In the genomic region with DNA sequence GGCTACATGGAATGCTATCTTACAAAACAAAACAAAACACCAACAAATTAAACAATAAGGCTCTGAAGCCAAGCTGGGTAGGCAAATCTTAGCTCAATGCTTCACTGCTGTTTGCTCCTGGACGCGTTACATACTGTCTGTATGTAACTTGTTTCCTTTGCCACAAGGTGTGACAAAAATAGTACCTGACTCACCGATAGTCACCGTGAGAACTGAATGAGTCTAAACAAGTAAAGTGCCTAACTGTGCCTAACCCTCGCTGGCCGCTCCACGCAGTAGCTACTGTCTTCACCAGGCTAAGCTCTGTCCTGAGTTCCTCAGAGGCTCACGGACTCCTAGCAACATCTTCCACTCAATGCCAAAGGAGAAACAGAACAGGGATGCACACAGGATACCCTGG, we compare ENCODE assay signal across 9 mouse cellular contexts. TPM values are rescaled to one million over a fixed set of nuclear protein-coding genes. Genes with fewer than 3 reads are reported as not detected.
DNase-seq lines count a peak whose midpoint lies in the region; ATAC-seq and TF ChIP-seq lines count a peak whose summit lies in the region.
"Had no signal": no experiment of that assay in that cellular context is flagged by ENCODE, and none has a peak within 500 bp of the region (broad histone marks: within the 10 kb centered on the region; RNA-seq: fewer than 3 reads in every experiment).

No protein-coding gene starts in this region.

- no peak for ATAC-seq in kidney, postnatal 0 days (replicated peaks; ENCODE audit: low FRiP score, low read depth)
- no peak for ATAC-seq in forebrain, postnatal 0 days
- ATAC-seq in hindbrain, embryonic 16.5 days: no peak
- ATAC-seq in neural tube, embryonic 15.5 days (ENCODE audit: low FRiP score): no peak
- ATAC-seq: Patski had no signal

- no peak overlapping the region for H3K27ac ChIP-seq in kidney, postnatal 0 days
- no peak overlapping the region for H3K27ac ChIP-seq in forebrain, postnatal 0 days (ENCODE audit: low read depth, low read length)
- no peak overlapping the region for H3K27ac ChIP-seq in hindbrain, embryonic 16.5 days (ENCODE audit: low read depth, low read length)
- H3K27ac ChIP-seq in neural tube, embryonic 15.5 days (replicated peaks): 0 out of 2 replicates have a peak overlapping the region, but pooled peaks have one; percentile 33

- TF ChIP-seq CTCF in kidney, postnatal 0 days (IDR thresholded peaks at IDR 0.05; ENCODE audit: low read depth): no peak
- TF ChIP-seq CTCF in forebrain, postnatal 0 days (IDR thresholded peaks at IDR 0.05; ENCODE audit: low read depth): no peak

- DNase-seq in kidney, postnatal 0 days (ENCODE audit: low spot score): no peak
- DNase-seq in kidney, postnatal 10 days: no peak
- no peak for DNase-seq in forebrain, postnatal 0 days
- DNase-seq in layer of hippocampus, adult 9-11 months: no peak
- DNase-seq in cerebellum, postnatal 36 days: no peak
- DNase-seq: thymus, adult 18-20 months had no signal

- H3K36me3 ChIP-seq in kidney, postnatal 0 days (ENCODE audit: insufficient read depth, low read length): peaks cover 24% of the 10 kb centered on the region
- peaks cover 21% of the 10 kb centered on the region for H3K36me3 ChIP-seq in forebrain, postnatal 0 days (ENCODE audit: insufficient read depth)
- peaks cover 8% of the 10 kb centered on the region for H3K36me3 ChIP-seq in hindbrain, embryonic 16.5 days (ENCODE audit: control insufficient read depth, insufficient read depth, low read length)
- peaks cover 28% of the 10 kb centered on the region for H3K36me3 ChIP-seq in neural tube, embryonic 15.5 days

- no peaks in the 10 kb centered on the region for H3K27me3 ChIP-seq in kidney, postnatal 0 days (ENCODE audit: insufficient read depth, low read length)
- H3K27me3 ChIP-seq in forebrain, postnatal 0 days (ENCODE audit: insufficient read depth, low read length): no peaks in the 10 kb centered on the region
- no peaks in the 10 kb centered on the region for H3K27me3 ChIP-seq in hindbrain, embryonic 16.5 days (replicated peaks; ENCODE audit: control insufficient read depth, insufficient read depth, low read length)
- no peaks in the 10 kb centered on the region for H3K27me3 ChIP-seq in neural tube, embryonic 15.5 days (replicated peaks)
- H3K27me3 ChIP-seq: Patski had no signal

- no peak overlapping the region for H3K9ac ChIP-seq in kidney, postnatal 0 days (ENCODE audit: low read depth, low read length)
- no peak overlapping the region for H3K9ac ChIP-seq in forebrain, postnatal 0 days
- no peak overlapping the region for H3K9ac ChIP-seq in hindbrain, embryonic 16.5 days (ENCODE audit: low read depth, low read length)
- peak overlapping the region; percentile 10; the same call in 1 of the 2 replicates for H3K9ac ChIP-seq in neural tube, embryonic 15.5 days (replicated peaks)

- H3K4me2 ChIP-seq in kidney, postnatal 0 days (ENCODE audit: low read length): 0 out of 2 replicates have a peak overlapping the region, but pooled peaks have one; percentile 73
- H3K4me2 ChIP-seq in forebrain, postnatal 0 days (ENCODE audit: low read depth): 0 out of 2 replicates have a peak overlapping the region, but pooled peaks have one; percentile 83
- peak overlapping the region; percentile 79; the same call in 1 of the 2 replicates for H3K4me2 ChIP-seq in hindbrain, embryonic 16.5 days (ENCODE audit: low read length)
- H3K4me2 ChIP-seq in neural tube, embryonic 15.5 days: peak overlapping the region; percentile 77

- H3K9me3 ChIP-seq in kidney, postnatal 0 days (replicated peaks; ENCODE audit: low read length): no peaks in the 10 kb centered on the region
- H3K9me3 ChIP-seq in forebrain, postnatal 0 days (ENCODE audit: low read length): no peaks in the 10 kb centered on the region
- no peaks in the 10 kb centered on the region for H3K9me3 ChIP-seq in hindbrain, embryonic 16.5 days (ENCODE audit: control insufficient read depth, low read length)
- no peaks in the 10 kb centered on the region for H3K9me3 ChIP-seq in neural tube, embryonic 15.5 days (replicated peaks)

- 73% methylated on average over 8 of the region's 8 CpGs for WGBS in kidney, postnatal 0 days
- 84% methylated on average over 8 of the region's 8 CpGs for WGBS in forebrain, postnatal 0 days
- WGBS in hindbrain, embryonic 16.5 days: 86% methylated on average over 8 of the region's 8 CpGs
- WGBS in neural tube, embryonic 15.5 days: 85% methylated on average over 8 of the region's 8 CpGs

- H3K4me3 ChIP-seq in kidney, postnatal 0 days (replicated peaks; ENCODE audit: low read depth, low read length): no peak overlapping the region
- H3K4me3 ChIP-seq in forebrain, postnatal 0 days (ENCODE audit: low read depth, low read length): no peak overlapping the region
- H3K4me3 ChIP-seq in hindbrain, embryonic 16.5 days (ENCODE audit: low read length): no peak overlapping the region
- peak overlapping the region; percentile 87; the same call in 1 of the 2 replicates for H3K4me3 ChIP-seq in neural tube, embryonic 15.5 days (replicated peaks)

- H3K4me1 ChIP-seq in kidney, postnatal 0 days (replicated peaks; ENCODE audit: insufficient read depth, low read length): peaks cover 10% of the 10 kb centered on the region
- peaks cover 19% of the 10 kb centered on the region for H3K4me1 ChIP-seq in forebrain, postnatal 0 days (ENCODE audit: insufficient read depth)
- H3K4me1 ChIP-seq in hindbrain, embryonic 16.5 days (ENCODE audit: control insufficient read depth, insufficient read depth, low read depth, low read length): peaks cover 33% of the 10 kb centered on the region
- H3K4me1 ChIP-seq in neural tube, embryonic 15.5 days: peaks cover 52% of the 10 kb centered on the region

RNA-seq across cellular contexts. Expression of a gene that starts 3.5 kb away (rescaled TPM):
- polyA plus RNA-seq in kidney, postnatal 0 days (2015; fragmentation: Nextera tagmentation; extraction: Ambion mirVana): 75.6 and 77.9 TPM in 2 replicates
- 49.1 and 66.3 TPM in 2 replicates for total RNA-seq in forebrain, postnatal 0 days (2014; rRNA removed)
- 39.9 and 50.1 TPM in 2 replicates for polyA plus RNA-seq in forebrain, postnatal 0 days (2015; fragmentation: Nextera tagmentation; extraction: Ambion mirVana)
- 24.2 and 51.3 TPM in 2 replicates for polyA plus RNA-seq in hindbrain, embryonic 16.5 days (2015; fragmentation: Nextera tagmentation; extraction: Ambion mirVana)
- 55.9 and 57.2 TPM in 2 replicates for polyA plus RNA-seq in neural tube, embryonic 15.5 days (2015; fragmentation: Nextera tagmentation; extraction: Ambion mirVana)

RNA-seq across cellular contexts. Expression of a gene that starts 46.0 kb away (rescaled TPM):
- polyA plus RNA-seq in kidney, postnatal 0 days (2015; fragmentation: Nextera tagmentation; extraction: Ambion mirVana): 25.2 and 27.0 TPM in 2 replicates
- 14.3 and 20.1 TPM in 2 replicates for total RNA-seq in forebrain, postnatal 0 days (2014; rRNA removed)
- 21.6 and 24.9 TPM in 2 replicates for polyA plus RNA-seq in forebrain, postnatal 0 days (2015; fragmentation: Nextera tagmentation; extraction: Ambion mirVana)
- 21.8 and 24.6 TPM in 2 replicates for polyA plus RNA-seq in hindbrain, embryonic 16.5 days (2015; fragmentation: Nextera tagmentation; extraction: Ambion mirVana)
- 27.5 and 27.8 TPM in 2 replicates for polyA plus RNA-seq in neural tube, embryonic 15.5 days (2015; fragmentation: Nextera tagmentation; extraction: Ambion mirVana)
